Mouse (Mus musculus): ENCODE data around the gene Rnf222. TPM values are rescaled to one million over a fixed set of nuclear protein-coding genes. Genes with fewer than 3 reads are reported as not detected.

The Rnf222 gene
- polyA plus RNA-seq, 1 experiment from 2014 or later: not detected

- no peaks in the 10 kb centered on the region for H3K9me3 ChIP-seq
- 92% methylated on average over 2 of the region's 2 CpGs for WGBS
- peaks cover 11% of the 10 kb centered on the region for H3K4me1 ChIP-seq
- no peak overlapping the region for H3K27ac ChIP-seq (replicated peaks)
- H3K9ac ChIP-seq (replicated peaks): no peak overlapping the region
- no peaks in the 10 kb centered on the region; the same call in 1 of the 2 replicates for H3K27me3 ChIP-seq
- ATAC-seq (replicated peaks): no peak
- no peak overlapping the region for H3K4me3 ChIP-seq
- H3K36me3 ChIP-seq: peaks cover 51% of the 10 kb centered on the region
- H3K4me2 ChIP-seq (replicated peaks): no peak overlapping the region
Observed at GRCm38 (mm10) chr11:68903775-68904174, 15.4 kb downstream of the Rnf222 start.

GRCm38 (mm10) chr11:68904375-68905137, 16.2 kb downstream of the Rnf222 start:
- Histone ChIP-seq H3K9ac (replicated peaks) (no peak overlapping the region), H3K36me3 (peaks cover 51% of the 10 kb centered on the region), H3K27me3 (no peaks in the 10 kb centered on the region; the same call in 1 of the 2 replicates), H3K27ac (replicated peaks) (no peak overlapping the region), H3K4me3 (no peak overlapping the region), H3K4me2 (replicated peaks) (no peak overlapping the region), H3K4me1 (peaks cover 11% of the 10 kb centered on the region), H3K9me3 (no peaks in the 10 kb centered on the region)
- ATAC-seq (replicated peaks): no peak
- WGBS: 82% methylated on average over 8 of the region's 8 CpGs

GRCm38 (mm10) chr11:68905138-68905531, 16.8 kb downstream of the Rnf222 start:
- peaks cover 51% of the 10 kb centered on the region for H3K36me3 ChIP-seq
- no peak overlapping the region for H3K4me2 ChIP-seq (replicated peaks)
- no peak overlapping the region for H3K27ac ChIP-seq (replicated peaks)
- no peak for ATAC-seq (replicated peaks)
- no peak overlapping the region for H3K4me3 ChIP-seq
- H3K27me3 ChIP-seq: no peaks in the 10 kb centered on the region; the same call in 1 of the 2 replicates
- 87% methylated on average over 3 of the region's 3 CpGs for WGBS
- no peaks in the 10 kb centered on the region for H3K9me3 ChIP-seq
- H3K9ac ChIP-seq (replicated peaks): no peak overlapping the region
- H3K4me1 ChIP-seq: peaks cover 11% of the 10 kb centered on the region

GRCm38 (mm10) chr11:68905665-68906460, 17.5 kb downstream of the Rnf222 start:
- Histone ChIP-seq H3K4me2 (replicated peaks) (no peak overlapping the region), H3K27ac (replicated peaks) (no peak overlapping the region), H3K27me3 (no peaks in the 10 kb centered on the region), H3K9ac (replicated peaks) (no peak overlapping the region), H3K4me3 (no peak overlapping the region), H3K9me3 (no peaks in the 10 kb centered on the region), H3K36me3 (peaks cover 51% of the 10 kb centered on the region), H3K4me1 (peaks cover 11% of the 10 kb centered on the region)
- 90% methylated on average over 9 of the region's 9 CpGs for WGBS
- ATAC-seq (replicated peaks): no peak

- 72% methylated on average over 4 of the region's 4 CpGs for WGBS
- peaks cover 51% of the 10 kb centered on the region for H3K36me3 ChIP-seq
Observed at GRCm38 (mm10) chr11:68906461-68906790, 18.1 kb downstream of the Rnf222 start.

GRCm38 (mm10) chr11:68907251-68907650, 18.9 kb downstream of the Rnf222 start:
- Histone ChIP-seq H3K4me1 (peaks cover 10% of the 10 kb centered on the region), H3K27ac (replicated peaks) (no peak overlapping the region), H3K4me3 (no peak overlapping the region), H3K27me3 (no peaks in the 10 kb centered on the region), H3K9me3 (no peaks in the 10 kb centered on the region), H3K4me2 (replicated peaks) (no peak overlapping the region), H3K9ac (replicated peaks) (no peak overlapping the region), H3K36me3 (peaks cover 51% of the 10 kb centered on the region)
- WGBS: 81% methylated on average over 3 of the region's 3 CpGs
- no peak for ATAC-seq (replicated peaks)

More at GRCm38 (mm10) chr11:68906461-68906790, 18.1 kb downstream of the Rnf222 start:
- H3K9me3 ChIP-seq: no peaks in the 10 kb centered on the region
- H3K27me3 ChIP-seq: no peaks in the 10 kb centered on the region
- ATAC-seq (replicated peaks): no peak
- no peak overlapping the region for H3K4me2 ChIP-seq (replicated peaks)
- H3K4me3 ChIP-seq: no peak overlapping the region
- H3K27ac ChIP-seq (replicated peaks): no peak overlapping the region
- peaks cover 11% of the 10 kb centered on the region for H3K4me1 ChIP-seq
- H3K9ac ChIP-seq (replicated peaks): no peak overlapping the region

GRCm38 (mm10) chr11:68908846-68909503, 20.6 kb downstream of the Rnf222 start:
- WGBS: 48% methylated on average over 7 of the region's 7 CpGs
- no peaks in the 10 kb centered on the region for H3K27me3 ChIP-seq
- H3K4me1 ChIP-seq: no peaks in the 10 kb centered on the region
- no peaks in the 10 kb centered on the region for H3K9me3 ChIP-seq
- H3K4me2 ChIP-seq (replicated peaks): no peak overlapping the region
- H3K4me3 ChIP-seq: no peak overlapping the region
- peaks cover 35% of the 10 kb centered on the region for H3K36me3 ChIP-seq
- no peak overlapping the region for H3K27ac ChIP-seq (replicated peaks)
- no peak for ATAC-seq (replicated peaks)
- H3K9ac ChIP-seq (replicated peaks): no peak overlapping the region

- H3K4me3 ChIP-seq: no peak overlapping the region
- H3K36me3 ChIP-seq: peaks cover 9% of the 10 kb centered on the region
- H3K9ac ChIP-seq (replicated peaks): no peak overlapping the region
- no peak overlapping the region for H3K27ac ChIP-seq (replicated peaks)
- no peaks in the 10 kb centered on the region for H3K4me1 ChIP-seq
- no peak for ATAC-seq (replicated peaks)
- WGBS: 59% methylated on average over 14 of the region's 14 CpGs
- H3K4me2 ChIP-seq (replicated peaks): no peak overlapping the region
- no peaks in the 10 kb centered on the region for H3K9me3 ChIP-seq
- no peaks in the 10 kb centered on the region for H3K27me3 ChIP-seq
Observed at GRCm38 (mm10) chr11:68911531-68912177, 23.3 kb downstream of the Rnf222 start.

- ATAC-seq (replicated peaks): no peak
- no peak overlapping the region for H3K4me3 ChIP-seq
- no peaks in the 10 kb centered on the region for H3K4me1 ChIP-seq
- no peak overlapping the region for H3K4me2 ChIP-seq (replicated peaks)
- 99% methylated on average over 4 of the region's 4 CpGs for WGBS
- H3K27ac ChIP-seq (replicated peaks): no peak overlapping the region
- H3K9ac ChIP-seq (replicated peaks): no peak overlapping the region
- H3K27me3 ChIP-seq: no peaks in the 10 kb centered on the region
- no peaks in the 10 kb centered on the region for H3K9me3 ChIP-seq
- no peaks in the 10 kb centered on the region for H3K36me3 ChIP-seq
Observed at GRCm38 (mm10) chr11:68914566-68914965, 26.2 kb downstream of the Rnf222 start.

GRCm38 (mm10) chr11:68923191-68923590, 34.8 kb downstream of the Rnf222 start:
- H3K4me2 ChIP-seq (replicated peaks): no peak overlapping the region
- no peak for ATAC-seq (replicated peaks)
- no peaks in the 10 kb centered on the region for H3K9me3 ChIP-seq
- no peaks in the 10 kb centered on the region for H3K36me3 ChIP-seq
- no peak overlapping the region for H3K4me3 ChIP-seq
- no peaks in the 10 kb centered on the region for H3K27me3 ChIP-seq
- 63% methylated on average over 3 of the region's 3 CpGs for WGBS
- H3K9ac ChIP-seq (replicated peaks): no peak overlapping the region
- H3K4me1 ChIP-seq: no peaks in the 10 kb centered on the region
- no peak overlapping the region for H3K27ac ChIP-seq (replicated peaks)

- Histone ChIP-seq H3K27ac (replicated peaks) (no peak overlapping the region), H3K36me3 (no peaks in the 10 kb centered on the region), H3K27me3 (no peaks in the 10 kb centered on the region), H3K9ac (replicated peaks) (no peak overlapping the region), H3K4me1 (no peaks in the 10 kb centered on the region), H3K4me3 (no peak overlapping the region), H3K9me3 (no peaks in the 10 kb centered on the region), H3K4me2 (replicated peaks) (no peak overlapping the region)
- 84% methylated on average over 2 of the region's 2 CpGs for WGBS
- no peak for ATAC-seq (replicated peaks)
Observed at GRCm38 (mm10) chr11:68924749-68925148, 36.4 kb downstream of the Rnf222 start.

GRCm38 (mm10) chr11:68926981-68927380, 38.6 kb downstream of the Rnf222 start, which contains the start of gene Odf4:
Gene Odf4, minus strand, starts transcription at chr11:68927081.
- no peak for ATAC-seq (replicated peaks)
- no peaks in the 10 kb centered on the region for H3K9me3 ChIP-seq
- H3K4me1 ChIP-seq: no peaks in the 10 kb centered on the region
- H3K27ac ChIP-seq (replicated peaks): no peak within 1 kb of the TSS
- H3K4me2 ChIP-seq (replicated peaks): no peak within 1 kb of the TSS
- no peak within 1 kb of the TSS for H3K9ac ChIP-seq (replicated peaks)
- no peaks in the 10 kb centered on the region for H3K27me3 ChIP-seq
- H3K36me3 ChIP-seq: no peaks in the 10 kb centered on the region
- 76% methylated on average over 3 of the region's 3 CpGs for WGBS
- no peak within 1 kb of the TSS for H3K4me3 ChIP-seq

Data from forebrain, embryonic 15.5 days (tissue).